Mouse (Mus musculus) limb, embryonic 14.5 days (tissue): ENCODE data around the gene Kirrel3. TPM values are rescaled to one million over a fixed set of nuclear protein-coding genes. Genes with fewer than 3 reads are reported as not detected.

ENCODE experiments used
- ATAC-seq: fragments of 200-750 bp; cut with Nextera tagmentation; 2 replicates; pipeline ENCODE4 v1.8.0; 2017; ENCODE audit warnings: low read depth, moderate number of reproducible peaks, moderate TSS enrichment; ENCODE audit not compliant: low FRiP score
- DNase-seq: peaks from one replicate; pipeline ENCODE4 v3.0.0-alpha.2; 2015; ENCODE audit warnings: low spot score
- H3K27ac ChIP-seq: fragments of 300-500 bp; sonication (generic); replicated peaks from 2 replicates; pipeline ENCODE4 v1.5.1; 2014; ENCODE audit warnings: low read depth, mild to moderate bottlenecking, low read length, moderate library complexity, mixed read lengths
- H3K27me3 ChIP-seq: fragments of 300-500 bp; sonication (generic); 2 replicates; pipeline ENCODE4 v1.6.1; 2014; ENCODE audit warnings: low read length, mixed read lengths; ENCODE audit not compliant: control insufficient read depth, insufficient read depth
- H3K36me3 ChIP-seq: fragments of 300-500 bp; sonication (generic); 2 replicates; pipeline ENCODE4 v1.6.1; 2014; ENCODE audit warnings: mild to moderate bottlenecking, low read length, moderate library complexity, mixed read lengths; ENCODE audit not compliant: control insufficient read depth, insufficient read depth
- H3K4me1 ChIP-seq: fragments of 300-500 bp; sonication (generic); 2 replicates; pipeline ENCODE4 v1.6.1; 2014; ENCODE audit warnings: antibody characterized with exemption, low read length, mixed read lengths; ENCODE audit not compliant: control insufficient read depth, insufficient read depth
- H3K4me2 ChIP-seq: fragments of 300-500 bp; sonication (generic); replicated peaks from 2 replicates; pipeline ENCODE4 v1.6.1; 2014; ENCODE audit warnings: low read depth, mild to moderate bottlenecking, low read length, moderate library complexity; ENCODE audit not compliant: severe bottlenecking
- H3K4me3 ChIP-seq: fragments of 300-500 bp; sonication (generic); replicated peaks from 2 replicates; pipeline ENCODE4 v1.5.1; 2014; ENCODE audit warnings: low read length
- H3K9ac ChIP-seq: fragments of 300-500 bp; sonication (generic); 2 replicates; pipeline ENCODE4 v1.6.1; 2014; ENCODE audit warnings: mild to moderate bottlenecking, low read depth, low read length, moderate library complexity; ENCODE audit not compliant: severe bottlenecking
- H3K9me3 ChIP-seq: fragments of 300-500 bp; sonication (generic); 2 replicates; pipeline ENCODE4 v1.6.1; 2016; ENCODE audit warnings: low read length; ENCODE audit not compliant: control insufficient read depth
- POLR2A ChIP-seq: fragments of 200-500 bp; IDR thresholded peaks from 2 replicates; pipeline ENCODE4 v1.8.0; 2012; ENCODE audit warnings: inconsistent platforms, mild to moderate bottlenecking, moderate library complexity, borderline replicate concordance; ENCODE audit not compliant: insufficient read depth, insufficient read length; ENCODE audit errors: extremely low read depth
- WGBS: fragments of 180-500 bp; shearing (Covaris S2); extraction: QIAGEN DNeasy Blood & Tissue Kit; methylation state at CpG from one replicate; pipeline ENCODE4 v1.1.7; 2014; 5-methylcytosine and 5-hydroxymethylcytosine counted together
- polyA plus RNA-seq, 2 experiments: library from polyadenylated mRNA; depleted of rRNA in 1 of 2; stranded (reverse) in 1 of 2; unstranded in 1 of 2; fragments of >200 nt; fragmentation: Nextera tagmentation in 1 of 2; extraction: Ambion mirVana in 1 of 2; gene quantifications; 2 replicates each; pipeline versions ENCODE4 v1.2.1 to v1.2.3; 2012 to 2014

Gene Kirrel3
- polyA plus RNA-seq, 2 experiments = 10.1 to 14.6 TPM

GRCm38 (mm10) chr9:34824358-34825088 is 338.8 kb downstream of the Kirrel3 start:
- no peak for ATAC-seq
- H3K36me3 ChIP-seq = no peaks in the 10 kb centered on the region
- H3K4me1 ChIP-seq = no peaks in the 10 kb centered on the region
- H3K4me3 ChIP-seq = no peak overlapping the region
- H3K9ac ChIP-seq = no peak overlapping the region
- H3K4me2 ChIP-seq = no peak overlapping the region
- H3K27me3 ChIP-seq = no peaks in the 10 kb centered on the region
- no peak overlapping the region for H3K27ac ChIP-seq
- H3K9me3 ChIP-seq = no peaks in the 10 kb centered on the region
- TF ChIP-seq POLR2A = no peak
- 70% methylated on average over 18 of the region's 18 CpGs for WGBS
- DNase-seq = no peak

- DNase-seq = no peak
- TF ChIP-seq POLR2A = no peak
- no peaks in the 10 kb centered on the region for H3K27me3 ChIP-seq
- WGBS = 30% methylated on average over 2 of the region's 2 CpGs
- H3K27ac ChIP-seq = no peak overlapping the region
- no peak overlapping the region for H3K9ac ChIP-seq
- H3K36me3 ChIP-seq = no peaks in the 10 kb centered on the region
- no peaks in the 10 kb centered on the region for H3K4me1 ChIP-seq
- no peaks in the 10 kb centered on the region for H3K9me3 ChIP-seq
- H3K4me3 ChIP-seq = no peak overlapping the region
- no peak for ATAC-seq
- H3K4me2 ChIP-seq = no peak overlapping the region
These were observed 339.4 kb downstream of the Kirrel3 start for GRCm38 (mm10) chr9:34825089-34825400.

- Histone ChIP-seq H3K9me3 (no peaks in the 10 kb centered on the region), H3K36me3 (no peaks in the 10 kb centered on the region), H3K27me3 (no peaks in the 10 kb centered on the region), H3K4me1 (no peaks in the 10 kb centered on the region), H3K9ac (no peak overlapping the region), H3K27ac (no peak overlapping the region), H3K4me3 (no peak overlapping the region), H3K4me2 (no peak overlapping the region)
- 72% methylated on average over 11 of the region's 11 CpGs for WGBS
- ATAC-seq (no peak), DNase-seq (no peak)
- TF ChIP-seq POLR2A = no peak
These were observed 339.8 kb downstream of the Kirrel3 start for GRCm38 (mm10) chr9:34825402-34826008.

GRCm38 (mm10) chr9:34830696-34831095 is 345.0 kb downstream of the Kirrel3 start:
- no peaks in the 10 kb centered on the region for H3K9me3 ChIP-seq
- ATAC-seq (no peak), DNase-seq (no peak)
- H3K4me2 ChIP-seq = no peak overlapping the region
- 32% methylated on average over 3 of the region's 3 CpGs for WGBS
- no peak overlapping the region for H3K4me3 ChIP-seq
- no peaks in the 10 kb centered on the region for H3K36me3 ChIP-seq
- no peak overlapping the region for H3K9ac ChIP-seq
- no peak for TF ChIP-seq POLR2A
- no peaks in the 10 kb centered on the region for H3K4me1 ChIP-seq
- no peak overlapping the region for H3K27ac ChIP-seq
- no peaks in the 10 kb centered on the region for H3K27me3 ChIP-seq

GRCm38 (mm10) chr9:34836801-34837200 is 351.1 kb downstream of the Kirrel3 start:
- Histone ChIP-seq H3K27ac (no peak overlapping the region), H3K4me1 (no peaks in the 10 kb centered on the region), H3K36me3 (no peaks in the 10 kb centered on the region), H3K9ac (no peak overlapping the region), H3K27me3 (no peaks in the 10 kb centered on the region), H3K9me3 (no peaks in the 10 kb centered on the region), H3K4me2 (no peak overlapping the region), H3K4me3 (no peak overlapping the region)
- WGBS = 65% methylated on average over 2 of the region's 2 CpGs
- DNase-seq = peak; percentile 42
- no peak for ATAC-seq
- TF ChIP-seq POLR2A = no peak
